Mouse (Mus musculus): Measurements from ENCODE around the gene Asf1a. TPM values are rescaled to one million over a fixed set of nuclear protein-coding genes. Genes with fewer than 3 reads are reported as not detected.
"Not testable (repeated sequence)": the region's sequence is repeated elsewhere in the genome, so short reads cannot be mapped to it uniquely, and the experiment has no call there.

The Asf1a gene
- total RNA-seq, 2 experiments from 2014 or later: 23.4 TPM

GRCm38 (mm10) chr10:53630339-53630738, 33.8 kb downstream of the Asf1a start, which contains the start of gene Mcm9:
Mcm9 (minus strand) TSS chr10:53630439.
- intact Hi-C loops (cut with DNase I): not testable (repeated sequence)

GRCm38 (mm10) chr10:53634160-53634559, 37.6 kb downstream of the Asf1a start:
- no peak for DNase-seq (ENCODE audit: extremely low spot score in 1 of 2, low spot score in 2 of 2)
- intact Hi-C loops (cut with DNase I): no loop called here

More at GRCm38 (mm10) chr10:53630339-53630738, 33.8 kb downstream of the Asf1a start, which contains the start of gene Mcm9:
- not testable (repeated sequence) for DNase-seq (ENCODE audit: extremely low spot score in 1 of 2, low spot score in 2 of 2)

- intact Hi-C loops (cut with DNase I): no loop called here
- DNase-seq (ENCODE audit: extremely low spot score in 1 of 2, low spot score in 2 of 2): no peak
Measured at GRCm38 (mm10) chr10:53635246-53635971, 38.9 kb downstream of the Asf1a start.

GRCm38 (mm10) chr10:53641507-53641906, 45.0 kb downstream of the Asf1a start:
- intact Hi-C loops (cut with DNase I): loop anchor here (2.0 kb wide), 1 partner anchor 155 kb away; no protein-coding TSS in a partner anchor
- peak in 1 of 2 experiments; percentile 31 for DNase-seq (ENCODE audit: extremely low spot score in 1 of 2, low spot score in 2 of 2)

- DNase-seq (ENCODE audit: extremely low spot score in 1 of 2, low spot score in 2 of 2): no peak
- intact Hi-C loops (cut with DNase I): no loop called here
Measured at GRCm38 (mm10) chr10:53650683-53651082, 54.1 kb downstream of the Asf1a start.

- DNase-seq (ENCODE audit: extremely low spot score in 1 of 2, low spot score in 2 of 2); intact Hi-C loops (cut with DNase I): not testable (repeated sequence)
Measured at GRCm38 (mm10) chr10:53654239-53654638, 57.7 kb downstream of the Asf1a start.

Other genes starting within 250 kb of the Asf1a start
- gene Cep85l, start 216.8 kb upstream of the Asf1a start, total RNA-seq (2021): 10 to 100 TPM; 16.8 to 17.8 TPM
- gene Mcm9, start 33.7 kb downstream of the Asf1a start, total RNA-seq (2021): 1 to 10 TPM; 7.7 to 7.8 TPM
- 10 to 100 TPM; 24.5 to 27.5 TPM for gene Fam184a, start 154.4 kb downstream of the Asf1a start, total RNA-seq (2021)